Mouse (Mus musculus) stomach, embryonic 14.5 days (tissue): ENCODE data around the gene Dgkg. TPM values are rescaled to one million over a fixed set of nuclear protein-coding genes. Genes with fewer than 3 reads are reported as not detected.

Experiments
- ATAC-seq: fragments of 200-750 bp; cut with Nextera tagmentation; 2 replicates; pipeline ENCODE4 v1.8.0; 2017; ENCODE audit warnings: low read depth, moderate TSS enrichment; ENCODE audit not compliant: insufficient number of reproducible peaks, insufficient read depth, low FRiP score
- H3K27ac ChIP-seq: fragments of 300-500 bp; sonication (generic); 2 replicates; pipeline ENCODE4 v1.5.1; 2014; ENCODE audit warnings: mild to moderate bottlenecking, low read length, moderate library complexity, mixed read lengths
- H3K27me3 ChIP-seq: fragments of 300-500 bp; sonication (generic); 2 replicates; pipeline ENCODE4 v1.6.1; 2014; ENCODE audit warnings: low read length, control low read depth, mixed read lengths; ENCODE audit not compliant: control insufficient read depth, insufficient read depth
- H3K36me3 ChIP-seq: fragments of 300-500 bp; sonication (generic); 2 replicates; pipeline ENCODE4 v1.6.1; 2014; ENCODE audit warnings: mild to moderate bottlenecking, control low read depth, low read length, moderate library complexity, mixed read lengths; ENCODE audit not compliant: control insufficient read depth, insufficient read depth
- H3K4me1 ChIP-seq: fragments of 300-500 bp; sonication (generic); 2 replicates; pipeline ENCODE4 v1.6.1; 2014; ENCODE audit warnings: low read length, control low read depth, mixed read lengths; ENCODE audit not compliant: control insufficient read depth, insufficient read depth
- H3K4me2 ChIP-seq: fragments of 300-500 bp; sonication (generic); replicated peaks from 2 replicates; pipeline ENCODE4 v1.6.1; 2014; ENCODE audit warnings: low read depth, low read length, control low read depth
- H3K4me3 ChIP-seq: fragments of 300-500 bp; sonication (generic); 2 replicates; pipeline ENCODE4 v1.5.1; 2014; ENCODE audit warnings: low read depth, low read length, control low read depth
- H3K9ac ChIP-seq: fragments of 300-500 bp; sonication (generic); replicated peaks from 2 replicates; pipeline ENCODE4 v1.6.1; 2014; ENCODE audit warnings: low read depth, mild to moderate bottlenecking, control low read depth, low read length, moderate library complexity, mixed read lengths
- H3K9me3 ChIP-seq: fragments of 300-500 bp; sonication (generic); 2 replicates; pipeline ENCODE4 v1.6.1; 2016; ENCODE audit warnings: low read depth, low read length, control low read depth; ENCODE audit not compliant: control insufficient read depth
- WGBS: fragments of 180-500 bp; shearing (Covaris S2); extraction: QIAGEN DNeasy Blood & Tissue Kit; methylation state at CpG from one replicate; pipeline ENCODE4 v1.1.7; 2014; 5-methylcytosine and 5-hydroxymethylcytosine counted together
- polyA plus RNA-seq: library from polyadenylated mRNA; unstranded; fragments of >200 nt; fragmentation: Nextera tagmentation; extraction: Ambion mirVana; gene quantifications from 2 replicates; pipeline ENCODE4 v1.2.1, GENCODE M21; 2014

The Dgkg gene
- polyA plus RNA-seq, 1 experiment from 2014 or later, result 1.8 TPM

DNA sequence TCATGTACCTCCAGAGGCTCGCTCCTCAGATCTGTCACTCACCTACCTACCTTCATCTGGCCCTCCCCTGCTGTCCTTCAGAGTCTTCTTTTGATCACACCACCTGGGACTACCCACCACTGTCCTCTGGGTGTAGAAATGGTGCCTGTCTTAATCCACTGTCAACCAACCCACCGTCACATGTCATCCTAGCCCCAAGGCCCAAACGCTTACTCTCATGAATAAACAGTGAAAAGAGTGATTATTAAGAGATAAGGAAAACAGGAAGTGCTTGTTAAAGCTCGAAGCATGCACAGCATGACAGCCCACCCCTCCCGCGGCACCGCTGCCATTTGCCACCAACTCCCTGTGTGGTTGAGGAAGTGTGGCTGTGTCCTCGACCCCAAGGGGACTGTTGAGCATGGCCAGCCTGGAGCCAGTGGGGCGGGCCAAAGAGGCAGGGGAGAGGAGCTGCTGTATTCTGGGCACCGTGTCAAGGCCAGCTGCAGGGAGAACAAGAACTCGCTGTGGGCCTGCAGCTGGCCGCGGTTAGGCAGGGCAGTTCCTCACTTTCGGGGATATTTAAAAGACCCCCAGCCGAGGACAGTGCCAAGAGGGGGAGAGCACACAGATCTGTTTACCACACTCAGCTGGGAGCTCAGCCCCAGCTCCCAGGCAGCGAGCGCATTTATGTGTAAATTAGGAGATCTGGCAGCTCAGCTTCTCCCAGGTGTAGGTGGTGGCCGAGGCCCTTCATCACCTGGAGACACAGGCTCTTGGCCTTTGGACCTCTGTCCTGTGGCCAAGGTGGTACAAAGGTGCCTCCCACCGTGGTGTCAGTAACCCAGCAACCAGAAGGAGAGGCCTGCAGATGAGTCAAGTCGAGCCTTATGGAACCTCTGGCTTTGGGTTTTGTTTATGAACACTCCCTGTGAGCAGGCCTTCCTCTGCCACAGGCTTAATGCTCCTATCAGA, 139.3 kb downstream of the Dgkg start:
- Histone ChIP-seq H3K4me3 (no peak overlapping the region), H3K4me1 (peaks cover 13% of the 10 kb centered on the region), H3K27me3 (no peaks in the 10 kb centered on the region), H3K9me3 (no peaks in the 10 kb centered on the region), H3K36me3 (no peaks in the 10 kb centered on the region), H3K9ac (no peak overlapping the region), H3K4me2 (no peak overlapping the region), H3K27ac (no peak overlapping the region; the same call in 1 of the 2 replicates)
- ATAC-seq, result peak; percentile 51; the same call in 1 of the 2 replicates
- whole genome bisulfite sequencing, result 10% methylated on average over 20 of the region's 20 CpGs

DNA sequence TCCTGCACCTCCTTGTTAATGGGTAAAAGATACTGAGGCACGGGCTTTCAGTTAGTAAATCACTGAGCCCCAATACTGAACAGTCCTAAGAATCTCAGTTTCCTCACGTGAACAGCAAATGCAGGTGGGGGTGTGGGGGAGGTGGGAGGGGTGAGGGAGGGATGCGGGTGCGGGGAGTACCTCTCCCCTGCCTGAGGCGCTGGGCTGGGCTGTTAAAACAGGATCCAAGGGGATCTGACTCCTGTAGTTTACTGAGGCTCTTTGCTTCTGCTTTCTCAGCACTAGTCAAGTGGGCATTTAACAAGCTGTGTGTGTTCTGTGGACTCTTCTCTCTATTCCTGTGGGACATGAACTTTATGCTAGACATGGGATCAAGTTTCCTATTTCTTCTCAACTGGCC, 141.5 kb downstream of the Dgkg start:
- ATAC-seq, result no peak
- H3K4me2 ChIP-seq, result no peak overlapping the region
- H3K4me3 ChIP-seq, result no peak overlapping the region
- 40% methylated on average over 5 of the region's 5 CpGs for WGBS
- no peak overlapping the region for H3K9ac ChIP-seq
- H3K4me1 ChIP-seq, result peaks cover 13% of the 10 kb centered on the region
- no peaks in the 10 kb centered on the region for H3K36me3 ChIP-seq
- H3K9me3 ChIP-seq, result no peaks in the 10 kb centered on the region
- no peaks in the 10 kb centered on the region for H3K27me3 ChIP-seq
- no peak overlapping the region for H3K27ac ChIP-seq

DNA sequence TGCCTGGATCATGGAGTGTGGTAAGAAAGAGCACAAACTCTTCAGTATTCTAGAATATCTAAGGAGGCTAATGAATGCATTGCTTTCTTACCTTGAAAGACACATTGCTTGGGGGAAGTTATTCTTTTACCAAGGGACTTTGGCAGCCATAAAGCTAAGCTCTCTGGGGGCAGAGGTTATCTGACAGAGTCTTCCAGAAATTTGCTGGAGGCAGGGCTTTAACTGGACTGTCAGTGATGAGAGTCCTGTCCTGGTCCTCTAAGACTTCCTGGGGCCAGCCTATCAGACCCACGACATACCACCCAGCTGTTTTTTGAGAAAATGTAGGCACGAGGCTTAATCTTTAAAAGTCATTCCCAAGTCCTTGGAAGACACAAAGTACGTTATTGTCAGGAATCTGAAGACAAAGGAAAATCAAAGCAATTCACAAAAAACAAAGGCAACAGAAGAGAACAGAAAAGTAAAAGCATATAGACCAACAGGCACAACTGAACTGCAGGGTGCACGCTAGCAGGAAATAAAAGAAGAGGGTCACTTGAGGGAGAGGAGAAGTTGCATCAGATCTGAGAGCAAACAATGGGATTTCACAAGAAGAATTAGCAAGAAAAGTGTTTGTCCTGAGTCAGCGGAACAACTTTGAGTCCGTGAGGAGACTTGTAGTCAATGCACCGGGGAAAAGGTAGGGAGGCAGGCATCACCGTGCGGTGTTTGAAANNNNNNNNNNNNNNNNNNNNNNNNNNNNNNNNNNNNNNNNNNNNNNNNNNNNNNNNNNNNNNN, 146.0 kb downstream of the Dgkg start:
- H3K4me3 ChIP-seq, result no peak overlapping the region
- H3K27me3 ChIP-seq, result no peaks in the 10 kb centered on the region
- no peaks in the 10 kb centered on the region for H3K4me1 ChIP-seq
- no peak overlapping the region for H3K4me2 ChIP-seq
- H3K36me3 ChIP-seq, result no peaks in the 10 kb centered on the region
- no peak overlapping the region for H3K9ac ChIP-seq
- no peak overlapping the region for H3K27ac ChIP-seq
- 55% methylated on average over 9 of the region's 9 CpGs for WGBS
- no peaks in the 10 kb centered on the region for H3K9me3 ChIP-seq
- ATAC-seq, result no peak

DNA sequence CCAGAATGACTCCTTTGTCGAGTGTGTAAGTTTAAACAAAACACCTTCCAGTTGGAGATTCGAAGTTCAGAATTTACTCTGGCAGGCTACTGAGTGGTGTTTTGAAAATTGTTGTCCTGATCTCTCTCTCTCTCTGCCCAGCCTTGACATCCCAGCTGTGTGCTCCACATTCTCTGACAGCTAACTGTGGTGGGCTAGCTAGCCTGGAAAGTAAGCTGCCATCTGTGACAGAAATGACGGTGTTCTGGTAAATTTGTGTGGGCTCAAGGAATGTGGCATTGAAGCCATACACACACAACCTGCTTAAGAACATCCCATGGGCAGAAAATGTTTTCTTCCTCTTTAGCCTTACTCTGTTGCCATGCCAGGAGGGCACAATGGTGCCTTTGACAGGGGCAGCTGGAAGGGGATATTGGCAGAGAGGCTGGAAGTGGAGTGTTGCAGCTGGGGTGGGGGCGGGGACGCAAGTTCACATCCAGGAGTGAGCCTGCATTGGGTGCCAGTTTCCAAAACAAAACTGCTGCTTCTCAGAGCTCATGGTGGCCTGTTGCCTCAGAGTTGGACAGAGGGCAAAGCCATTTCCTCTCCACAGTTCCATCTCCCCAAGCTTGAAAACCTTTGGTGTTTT, 148.0 kb downstream of the Dgkg start:
- Histone ChIP-seq H3K27ac (no peak overlapping the region), H3K27me3 (no peaks in the 10 kb centered on the region)

DNA sequence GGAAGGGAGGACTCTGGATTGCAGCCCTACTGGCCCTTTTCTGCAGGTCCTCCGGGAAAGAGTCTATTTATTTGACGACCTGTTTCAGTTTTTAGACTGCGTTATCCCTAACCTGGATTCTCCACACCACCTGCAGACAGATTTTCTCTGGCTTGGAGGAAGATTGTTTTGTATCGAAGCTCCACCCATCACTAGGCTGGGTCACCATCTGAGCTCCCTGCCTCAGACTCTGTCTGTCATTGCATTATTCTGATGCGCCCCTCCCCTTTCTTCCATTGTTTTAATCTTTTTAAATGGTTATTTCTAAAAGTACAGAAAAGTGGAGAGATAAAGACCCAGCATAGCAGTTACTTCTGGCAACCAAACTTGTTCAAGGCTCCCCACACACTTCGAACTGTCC, 151.4 kb downstream of the Dgkg start:
- 58% methylated on average over 6 of the region's 6 CpGs for WGBS
- no peak overlapping the region for H3K27ac ChIP-seq
- no peak overlapping the region for H3K4me2 ChIP-seq
- H3K9me3 ChIP-seq, result no peaks in the 10 kb centered on the region
- H3K27me3 ChIP-seq, result no peaks in the 10 kb centered on the region
- no peak overlapping the region for H3K4me3 ChIP-seq
- no peak for ATAC-seq
- 0 out of 2 replicates have a peak, but pooled peaks cover 9% of the 10 kb centered on the region for H3K4me1 ChIP-seq
- H3K9ac ChIP-seq, result no peak overlapping the region
- no peaks in the 10 kb centered on the region for H3K36me3 ChIP-seq

More for the DNA sequence above, 148.0 kb downstream of the Dgkg start:
- 83% methylated on average over 5 of the region's 5 CpGs for WGBS
- no peak overlapping the region for H3K4me2 ChIP-seq
- H3K4me3 ChIP-seq, result no peak overlapping the region
- H3K36me3 ChIP-seq, result no peaks in the 10 kb centered on the region
- no peak overlapping the region for H3K9ac ChIP-seq
- ATAC-seq, result no peak
- H3K4me1 ChIP-seq, result 0 out of 2 replicates have a peak, but pooled peaks cover 7% of the 10 kb centered on the region
- H3K9me3 ChIP-seq, result no peaks in the 10 kb centered on the region

DNA sequence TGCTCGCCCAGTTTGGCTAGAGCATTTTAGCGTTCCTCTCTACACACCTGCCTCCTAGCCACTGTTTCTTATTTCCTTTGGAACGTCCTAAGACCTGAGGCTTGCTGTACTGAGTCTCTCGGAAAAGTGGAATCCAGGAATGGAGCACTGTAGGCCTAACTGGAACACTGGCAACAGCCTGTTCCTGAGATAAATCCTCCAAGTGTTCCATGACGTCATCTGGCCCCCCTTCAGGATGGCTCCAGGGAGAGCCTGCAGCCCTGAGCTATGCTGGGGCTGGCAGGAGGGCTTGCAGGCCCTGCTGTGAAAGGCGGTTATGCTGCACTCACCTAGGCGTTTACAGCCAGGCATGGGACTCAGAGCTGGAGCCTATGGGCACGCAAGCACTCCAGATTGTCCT, 152.2 kb downstream of the Dgkg start:
- H3K4me1 ChIP-seq, result 0 out of 2 replicates have a peak, but pooled peaks cover 9% of the 10 kb centered on the region
- H3K4me2 ChIP-seq, result no peak overlapping the region
- no peaks in the 10 kb centered on the region for H3K27me3 ChIP-seq
- no peak overlapping the region for H3K4me3 ChIP-seq
- WGBS, result 33% methylated on average over 8 of the region's 8 CpGs
- H3K36me3 ChIP-seq, result no peaks in the 10 kb centered on the region
- no peaks in the 10 kb centered on the region for H3K9me3 ChIP-seq
- no peak overlapping the region for H3K27ac ChIP-seq
- 0 out of 2 replicates have a peak, but pooled peaks have one; percentile 46 for ATAC-seq
- no peak overlapping the region for H3K9ac ChIP-seq

DNA sequence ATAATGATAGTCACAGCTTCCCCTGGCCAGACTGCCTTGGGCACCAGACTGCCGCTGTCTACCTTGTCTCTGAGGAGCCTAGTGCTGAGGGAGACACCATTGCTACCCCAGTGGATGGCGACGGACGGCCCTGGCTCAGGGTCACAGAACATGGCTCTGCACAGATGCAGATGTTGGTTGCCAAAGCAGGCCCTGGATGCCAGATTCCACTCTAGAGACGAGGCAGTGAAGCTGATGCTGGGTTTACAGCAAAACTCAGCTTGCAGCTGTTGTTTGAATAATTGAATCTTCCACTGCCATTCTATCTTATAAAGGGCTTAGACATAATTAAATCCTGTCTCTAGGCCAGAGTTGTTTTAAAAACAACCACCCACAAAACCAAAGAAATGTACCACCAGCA, 153.0 kb downstream of the Dgkg start:
- 69% methylated on average over 5 of the region's 5 CpGs for WGBS
- Histone ChIP-seq H3K27ac (no peak overlapping the region; the same call in 1 of the 2 replicates), H3K9me3 (no peaks in the 10 kb centered on the region), H3K27me3 (no peaks in the 10 kb centered on the region), H3K9ac (no peak overlapping the region), H3K4me3 (no peak overlapping the region), H3K4me2 (no peak overlapping the region), H3K36me3 (no peaks in the 10 kb centered on the region), H3K4me1 (0 out of 2 replicates have a peak, but pooled peaks cover 9% of the 10 kb centered on the region)
- no peak for ATAC-seq

DNA sequence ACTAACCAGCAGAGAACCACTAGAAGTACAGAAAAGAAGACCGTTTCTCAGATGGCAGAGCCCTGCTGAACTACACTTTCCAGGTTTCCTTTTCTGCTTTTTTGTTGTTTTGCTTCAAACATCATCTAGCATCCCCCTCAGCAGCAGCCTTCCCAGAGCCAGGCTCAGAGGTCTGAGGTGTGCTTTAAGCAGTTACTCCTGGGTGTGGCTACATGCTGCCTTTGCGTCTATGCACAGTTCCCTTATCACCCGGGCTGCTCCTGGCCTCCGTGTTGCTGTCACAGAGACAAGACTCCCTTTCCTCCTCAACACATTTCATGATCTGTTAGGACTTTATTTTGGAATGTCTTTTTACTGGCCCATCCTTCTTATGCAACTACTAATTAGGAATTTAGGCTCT, 153.6 kb downstream of the Dgkg start:
- Histone ChIP-seq H3K36me3 (no peaks in the 10 kb centered on the region), H3K27ac (no peak overlapping the region), H3K4me3 (no peak overlapping the region), H3K27me3 (no peaks in the 10 kb centered on the region), H3K4me2 (no peak overlapping the region), H3K9me3 (no peaks in the 10 kb centered on the region), H3K9ac (no peak overlapping the region), H3K4me1 (0 out of 2 replicates have a peak, but pooled peaks cover 9% of the 10 kb centered on the region)
- WGBS, result 55% methylated on average over 4 of the region's 4 CpGs
- ATAC-seq, result no peak
